Mouse (Mus musculus): Measurements from ENCODE around the gene Olfr822.
"Not testable (repeated sequence)": the region's sequence is repeated elsewhere in the genome, so short reads cannot be mapped to it uniquely, and the experiment has no call there.

The Olfr822 gene

GRCm38 (mm10) chr10:130070910-130071309 is at the start of gene Olfr822:
Gene Olfr822 (plus strand): TSS chr10:130071210.
- no peak for DNase-seq

- no peak for DNase-seq
These were observed 41.0 kb upstream of the Olfr822 start, which contains the start of gene Olfr821 for GRCm38 (mm10) chr10:130030048-130030447. Gene Olfr821 (plus strand): TSS chr10:130030348.

GRCm38 (mm10) chr10:130037096-130037495 is 33.9 kb upstream of the Olfr822 start:
- DNase-seq: no peak

GRCm38 (mm10) chr10:130092838-130093440 is 21.9 kb downstream of the Olfr822 start:
- peak in 1 of 2 experiments; percentile 5 for DNase-seq

DNA sequence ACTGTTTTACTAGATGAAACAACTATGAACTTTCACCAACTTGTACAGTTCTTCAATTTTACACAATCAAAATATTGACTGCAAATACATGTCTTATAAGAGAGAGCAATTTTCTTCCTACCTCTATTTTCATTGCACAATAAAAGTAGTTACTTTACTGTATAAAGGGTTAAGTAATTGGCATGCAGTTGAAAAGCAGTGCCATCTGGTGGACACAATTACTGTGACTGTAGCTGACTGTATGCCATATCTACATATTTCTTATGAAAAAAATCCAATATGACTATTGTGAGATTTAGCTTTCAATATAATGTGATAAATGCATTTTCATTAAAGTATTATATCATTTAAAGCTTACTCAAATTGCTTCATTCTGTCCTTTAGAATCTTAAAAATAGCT is 25.1 kb downstream of the Olfr822 start:
- no peak for DNase-seq

- not testable (repeated sequence) for DNase-seq
These were observed 44.3 kb downstream of the Olfr822 start, which contains the start of gene Olfr823 for GRCm38 (mm10) chr10:130115283-130115682. Gene Olfr823 (minus strand): TSS chr10:130115383.

DNA sequence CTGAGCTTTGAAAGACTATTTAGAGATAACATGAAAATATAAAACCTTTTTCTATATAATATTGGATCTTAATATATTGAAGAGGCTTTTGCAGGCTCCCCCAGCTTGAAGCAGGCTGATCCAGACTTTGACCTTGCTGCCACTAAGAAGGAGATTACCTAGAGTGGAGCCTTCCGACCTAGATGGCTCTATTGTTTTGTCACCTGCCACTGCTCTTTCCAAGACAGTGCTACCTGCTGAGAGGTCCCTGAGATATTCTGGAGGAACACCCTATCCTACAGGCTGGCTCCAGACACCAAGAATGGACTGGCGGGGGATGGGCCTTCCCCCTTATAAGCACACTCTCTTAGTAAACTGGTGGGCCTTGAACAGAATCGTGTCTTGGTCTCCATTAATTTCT is 45.0 kb downstream of the Olfr822 start:
- not testable (repeated sequence) for DNase-seq
